27 mouse cellular contexts compared by ENCODE assay signal in the genomic region with DNA sequence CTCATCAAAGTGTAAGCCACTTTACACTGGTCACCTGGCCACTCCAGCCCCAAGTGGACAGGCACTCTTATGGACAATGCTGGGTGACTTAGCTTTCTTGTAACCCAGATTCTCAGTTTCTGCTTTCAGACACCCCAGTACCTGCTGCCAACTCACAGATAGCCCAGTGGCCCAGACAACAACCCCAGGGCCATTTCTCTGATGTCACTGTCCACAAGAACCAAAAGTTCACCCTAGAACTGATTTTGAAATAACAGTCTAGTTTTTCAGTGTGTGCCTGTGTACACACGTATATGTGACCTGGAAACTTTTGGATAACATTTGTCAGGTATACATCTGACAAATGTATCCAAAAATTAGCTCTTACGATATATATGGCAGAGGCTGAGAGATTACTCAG. TPM values are rescaled to one million over a fixed set of nuclear protein-coding genes. Genes with fewer than 3 reads are reported as not detected.
"Had no signal": no experiment of that assay in that cellular context is flagged by ENCODE, and none has a peak within 500 bp of the region (broad histone marks: within the 10 kb centered on the region; RNA-seq: fewer than 3 reads in every experiment).

No protein-coding gene starts in this region.

- ATAC-seq: hindbrain, postnatal 0 days; intestine, embryonic 16.5 days had no signal

- H3K36me3 ChIP-seq: heart, embryonic 10.5 days; heart, embryonic 12.5 days; hindbrain, embryonic 13.5 days; hindbrain, embryonic 15.5 days; kidney, embryonic 15.5 days; limb, embryonic 13.5 days; limb, embryonic 15.5 days had no signal

- H3K4me3 ChIP-seq: heart, embryonic 10.5 days; heart, embryonic 12.5 days; hindbrain, embryonic 13.5 days; hindbrain, embryonic 15.5 days; kidney, embryonic 15.5 days; limb, embryonic 13.5 days; limb, embryonic 15.5 days had no signal

- H3K27me3 ChIP-seq: heart, embryonic 12.5 days; hindbrain, embryonic 13.5 days; hindbrain, embryonic 15.5 days; kidney, embryonic 15.5 days; limb, embryonic 13.5 days; limb, embryonic 15.5 days had no signal

- DNase-seq: gastrocnemius, postnatal 14 days; gastrocnemius, postnatal 36 days; heart, adult 18-20 months; heart, postnatal 14 days; heart, postnatal 36 days; kidney, adult 11 months; kidney, adult 2 months; kidney, adult 9 months; kidney, postnatal 14 days; kidney, postnatal 36 days; layer of hippocampus, adult 9-11 months; layer of hippocampus, postnatal 36 days; left cerebral cortex, postnatal 4 days had no signal

- H3K27ac ChIP-seq: heart, embryonic 10.5 days; hindbrain, embryonic 13.5 days; hindbrain, embryonic 15.5 days; hindbrain, postnatal 0 days; kidney, embryonic 15.5 days; kidney, postnatal 0 days; limb, embryonic 13.5 days; limb, embryonic 15.5 days; liver, embryonic 14.5 days had no signal

- H3K4me2 ChIP-seq: heart, embryonic 12.5 days; hindbrain, embryonic 13.5 days; hindbrain, embryonic 15.5 days; kidney, embryonic 15.5 days; limb, embryonic 13.5 days; limb, embryonic 15.5 days had no signal

- H3K9me3 ChIP-seq: heart, embryonic 10.5 days; heart, embryonic 12.5 days; hindbrain, embryonic 13.5 days; hindbrain, embryonic 15.5 days; kidney, embryonic 15.5 days; limb, embryonic 13.5 days; limb, embryonic 15.5 days had no signal

- H3K9ac ChIP-seq: heart, embryonic 12.5 days; hindbrain, embryonic 13.5 days; hindbrain, embryonic 15.5 days; kidney, embryonic 15.5 days; limb, embryonic 13.5 days; limb, embryonic 15.5 days; liver, embryonic 14.5 days had no signal

RNA-seq across cellular contexts. Expression of a gene that starts 48.1 kb away (rescaled TPM):
- total RNA-seq: gastrocnemius, postnatal 14 days; heart, adult 18-20 months; heart, adult 8-10 months; heart, postnatal 14 days; heart, postnatal 36 days had no signal
- polyA plus RNA-seq: gonadal fat pad, adult 2 months; kidney, adult 2 months; large intestine, adult 2 months had no signal
